Mouse (Mus musculus) kidney, postnatal 14 days (tissue): ENCODE measurements around the gene Thyn1.

ENCODE experiments used
- DNase-seq: peaks from one replicate; pipeline ENCODE4 v3.0.0; 2022; ENCODE audit warnings: mixed read lengths

Gene Thyn1

GRCm38 (mm10) chr9:27030763-27031100, 31.2 kb downstream of the Thyn1 start:
- no peak for DNase-seq

GRCm38 (mm10) chr9:27043892-27044291, 44.4 kb downstream of the Thyn1 start:
- DNase-seq = no peak

- no peak for DNase-seq
Observed at GRCm38 (mm10) chr9:27049492-27049891, 50.0 kb downstream of the Thyn1 start.
